18 mouse cellular contexts compared by ENCODE assay signal in the genomic region with DNA sequence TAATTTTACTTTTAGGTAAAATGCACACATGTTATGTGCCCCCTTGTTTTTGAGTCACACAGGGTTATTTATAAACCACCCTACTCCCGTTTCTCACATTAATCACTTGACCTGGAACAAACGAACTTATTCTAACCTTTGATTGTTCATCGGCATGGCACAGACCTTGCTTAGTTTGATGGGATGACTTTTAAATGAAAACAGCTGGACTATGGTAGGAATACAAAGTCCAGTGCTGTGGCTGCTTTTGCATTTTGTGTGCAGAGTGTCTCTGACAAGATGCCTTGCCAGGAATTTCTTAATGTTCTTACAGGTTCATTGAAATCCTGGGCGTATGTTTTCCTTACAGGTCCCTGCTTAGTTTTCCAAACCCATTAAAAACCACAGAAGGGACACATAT.
DNase-seq lines count a peak whose midpoint lies in the region; ATAC-seq and TF ChIP-seq lines count a peak whose summit lies in the region.
"Had no signal": no experiment of that assay in that cellular context is flagged by ENCODE, and none has a peak within 500 bp of the region (broad histone marks: within the 10 kb centered on the region; RNA-seq: fewer than 3 reads in every experiment).

No protein-coding gene starts in this region.

- TF ChIP-seq POLR2A in kidney, adult 2 months (IDR thresholded peaks at IDR 0.05; ENCODE audit: low read depth, low read length), result no peak

- no peaks in the 10 kb centered on the region for H3K9me3 ChIP-seq in kidney, embryonic 15.5 days (replicated peaks)
- H3K9me3 ChIP-seq in heart, embryonic 12.5 days (replicated peaks), result no peaks in the 10 kb centered on the region
- H3K9me3 ChIP-seq: embryonic facial prominence, embryonic 12.5 days; forebrain, embryonic 15.5 days; heart, embryonic 10.5 days; heart, embryonic 15.5 days; hindbrain, embryonic 13.5 days had no signal

- peak; percentile 86 for DNase-seq in kidney, adult 2 months
- no peak for DNase-seq in kidney, postnatal 4 days
- peak; percentile 13 to 37 for DNase-seq in kidney, postnatal 25 days
- DNase-seq in kidney, postnatal 36 days, result peak; percentile 17 to 51
- DNase-seq: adrenal gland, adult 2 months; adrenal gland, postnatal 36 days; cerebellum, adult 2 months; cerebellum, postnatal 10 days; heart, adult 18-20 months; heart, postnatal 14 days had no signal

- H3K4me3 ChIP-seq in kidney, adult 2 months (ENCODE audit: insufficient read depth, low read depth, low read length), result no peak overlapping the region
- H3K4me3 ChIP-seq in kidney, embryonic 15.5 days (replicated peaks), result no peak overlapping the region
- H3K4me3 ChIP-seq in heart, embryonic 12.5 days, result no peak overlapping the region
- H3K4me3 ChIP-seq: embryonic facial prominence, embryonic 12.5 days; forebrain, embryonic 15.5 days; heart, embryonic 10.5 days; heart, embryonic 15.5 days; hindbrain, embryonic 13.5 days had no signal

- H3K4me2 ChIP-seq in kidney, embryonic 15.5 days, result no peak overlapping the region
- H3K4me2 ChIP-seq in heart, embryonic 12.5 days, result no peak overlapping the region
- H3K4me2 ChIP-seq: embryonic facial prominence, embryonic 12.5 days; forebrain, embryonic 15.5 days; heart, embryonic 15.5 days; hindbrain, embryonic 13.5 days had no signal

- no peak overlapping the region for H3K9ac ChIP-seq in kidney, embryonic 15.5 days
- H3K9ac ChIP-seq in heart, embryonic 12.5 days, result no peak overlapping the region
- H3K9ac ChIP-seq: embryonic facial prominence, embryonic 12.5 days; forebrain, embryonic 15.5 days; heart, embryonic 15.5 days; hindbrain, embryonic 13.5 days had no signal

- no peak for TF ChIP-seq CTCF in kidney, adult 2 months (conservative IDR thresholded peaks at IDR 0.05; ENCODE audit: insufficient read depth, insufficient read length, low read depth, low read length)

- ATAC-seq in kidney, embryonic 15.5 days (replicated peaks; ENCODE audit: low FRiP score), result no peak
- ATAC-seq in heart, embryonic 12.5 days (ENCODE audit: insufficient number of reproducible peaks, low FRiP score), result no peak
- ATAC-seq: forebrain, embryonic 15.5 days; hindbrain, postnatal 0 days had no signal

- no peaks in the 10 kb centered on the region; the same call in 1 of the 2 replicates for H3K4me1 ChIP-seq in kidney, adult 2 months (ENCODE audit: control insufficient read depth, insufficient read depth, low read length)
- 0 out of 2 replicates have a peak, but pooled peaks cover 5% of the 10 kb centered on the region for H3K4me1 ChIP-seq in kidney, embryonic 15.5 days
- H3K4me1 ChIP-seq in heart, embryonic 12.5 days (replicated peaks), result no peaks in the 10 kb centered on the region
- H3K4me1 ChIP-seq: embryonic facial prominence, embryonic 12.5 days; forebrain, embryonic 15.5 days; heart, embryonic 10.5 days; heart, embryonic 15.5 days had no signal

- no peak overlapping the region for H3K27ac ChIP-seq in kidney, adult 2 months (ENCODE audit: insufficient read depth, low read depth, low read length)
- H3K27ac ChIP-seq in kidney, embryonic 15.5 days, result no peak overlapping the region
- no peak overlapping the region for H3K27ac ChIP-seq in heart, embryonic 12.5 days (ENCODE audit: poor library complexity, severe bottlenecking)
- H3K27ac ChIP-seq: embryonic facial prominence, embryonic 12.5 days; forebrain, embryonic 15.5 days; heart, embryonic 10.5 days; heart, embryonic 15.5 days; hindbrain, embryonic 13.5 days; hindbrain, postnatal 0 days had no signal

- WGBS in kidney, adult 2 months, result 19% methylated on average over 4 of the region's 4 CpGs
- WGBS in kidney, embryonic 15.5 days, result 18% methylated on average over 4 of the region's 4 CpGs
- WGBS in heart, embryonic 12.5 days, result 65% methylated on average over 4 of the region's 4 CpGs

- no peaks in the 10 kb centered on the region for H3K36me3 ChIP-seq in kidney, adult 2 months (ENCODE audit: control insufficient read depth, insufficient read depth, low read length)
- H3K36me3 ChIP-seq in kidney, embryonic 15.5 days, result no peaks in the 10 kb centered on the region
- no peaks in the 10 kb centered on the region for H3K36me3 ChIP-seq in heart, embryonic 12.5 days
- H3K36me3 ChIP-seq: embryonic facial prominence, embryonic 12.5 days; forebrain, embryonic 15.5 days; heart, embryonic 10.5 days; heart, embryonic 15.5 days; hindbrain, embryonic 13.5 days had no signal

- H3K27me3 ChIP-seq in kidney, adult 2 months (replicated peaks; ENCODE audit: control insufficient read depth, insufficient read depth, low read length), result no peaks in the 10 kb centered on the region
- no peaks in the 10 kb centered on the region for H3K27me3 ChIP-seq in kidney, embryonic 15.5 days
- no peaks in the 10 kb centered on the region for H3K27me3 ChIP-seq in heart, embryonic 12.5 days (replicated peaks)
- H3K27me3 ChIP-seq: embryonic facial prominence, embryonic 12.5 days; forebrain, embryonic 15.5 days; heart, embryonic 15.5 days; hindbrain, embryonic 13.5 days had no signal

Comparison
In these comparisons a context has a peak if more than half of its experiments do, and no peak if none do; other contexts are left out.
1. DNase-seq: peak in kidney, adult 2 months (single experiment), kidney, postnatal 25 days (2 of 2) and kidney, postnatal 36 days (2 of 2); none in kidney, postnatal 4 days (0 of 2).